Mouse (Mus musculus) heart, embryonic 14.5 days (tissue): ENCODE results near the gene Flt3. TPM values are rescaled to one million over a fixed set of nuclear protein-coding genes. Genes with fewer than 3 reads are reported as not detected.

Experiments used
- ATAC-seq: fragments of 200-750 bp; cut with Nextera tagmentation; 2 replicates; pipeline ENCODE4 v1.8.0; 2017; ENCODE audit warnings: low read depth, moderate TSS enrichment; ENCODE audit not compliant: insufficient number of reproducible peaks, insufficient read depth, low FRiP score
- H3K27ac ChIP-seq, 2 experiments: fragments of 200-500 bp in 1 of 2; fragments of 300-500 bp in 1 of 2; sonication (generic) in 1 of 2; replicated peaks in 1 of 2; 2 replicates each; pipeline ENCODE4 v1.5.1; 2012 to 2014; ENCODE audit warnings: low read depth in 2 of 2, low read length in 2 of 2, control low read depth in 1 of 2, mild to moderate bottlenecking in 1 of 2, mixed read lengths in 1 of 2; ENCODE audit not compliant: control insufficient read depth in 1 of 2, insufficient read depth in 1 of 2
- H3K27me3 ChIP-seq: fragments of 300-500 bp; sonication (generic); 2 replicates; pipeline ENCODE4 v1.6.1; 2014; ENCODE audit warnings: mild to moderate bottlenecking, low read length, control low read depth; ENCODE audit not compliant: control insufficient read depth, insufficient read depth
- H3K36me3 ChIP-seq: fragments of 300-500 bp; sonication (generic); 2 replicates; pipeline ENCODE4 v1.6.1; 2014; ENCODE audit warnings: mild to moderate bottlenecking, control low read depth, low read length, mixed read lengths; ENCODE audit not compliant: control insufficient read depth, insufficient read depth
- H3K4me1 ChIP-seq, 2 experiments: fragments of 200-500 bp in 1 of 2; fragments of 300-500 bp in 1 of 2; sonication (generic) in 1 of 2; 2 replicates each; pipeline ENCODE4 v1.6.1; 2012 to 2014; ENCODE audit warnings: low read length in 2 of 2, control low read depth in 1 of 2, mixed read lengths in 1 of 2; ENCODE audit not compliant: control insufficient read depth in 2 of 2, insufficient read depth in 2 of 2
- H3K4me2 ChIP-seq: fragments of 300-500 bp; sonication (generic); 2 replicates; pipeline ENCODE4 v1.6.1; 2014; ENCODE audit warnings: mild to moderate bottlenecking, low read length
- H3K4me3 ChIP-seq, 2 experiments: fragments of 200-500 bp in 1 of 2; fragments of 300-500 bp in 1 of 2; sonication (generic) in 1 of 2; 2 replicates each; pipeline ENCODE4 v1.5.1; 2012 to 2014; ENCODE audit warnings: low read length in 2 of 2, mild to moderate bottlenecking in 2 of 2, control low read depth in 1 of 2, low read depth in 1 of 2, moderate library complexity in 1 of 2; ENCODE audit not compliant: control insufficient read depth in 1 of 2, insufficient read depth in 1 of 2
- H3K9ac ChIP-seq: fragments of 300-500 bp; sonication (generic); 2 replicates; pipeline ENCODE4 v1.6.1; 2014; ENCODE audit warnings: mild to moderate bottlenecking, low read length
- H3K9me3 ChIP-seq: fragments of 300-500 bp; sonication (generic); 2 replicates; pipeline ENCODE4 v1.6.1; 2016; ENCODE audit warnings: low read length, control low read depth; ENCODE audit not compliant: control insufficient read depth
- WGBS: fragments of 180-500 bp; shearing (Covaris S2); extraction: QIAGEN DNeasy Blood & Tissue Kit; methylation state at CpG from one replicate; pipeline ENCODE4 v1.1.7; 2014; 5-methylcytosine and 5-hydroxymethylcytosine counted together
- polyA plus RNA-seq: library from polyadenylated mRNA; unstranded; fragments of >200 nt; fragmentation: Nextera tagmentation; extraction: Ambion mirVana; gene quantifications from 2 replicates; pipeline ENCODE4 v1.2.1, GENCODE M21; 2014

The Flt3 gene
- polyA plus RNA-seq, 1 experiment from 2014 or later, result not detected

DNA sequence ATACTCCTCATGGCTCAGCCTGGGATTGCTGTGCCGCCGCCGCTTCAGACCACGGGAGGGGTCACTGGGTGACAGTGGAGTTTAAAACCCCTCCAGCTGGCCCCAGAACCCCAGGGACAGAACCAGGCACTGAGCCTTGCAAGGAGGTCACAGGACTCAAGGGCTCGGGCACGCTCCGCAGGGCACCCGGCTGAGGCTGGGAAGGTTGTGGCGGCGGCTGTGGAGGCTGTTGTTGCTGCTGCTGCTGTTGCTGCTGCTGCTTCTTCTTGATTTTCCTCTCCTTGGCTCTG lies 98.6 kb downstream of the Flt3 start:
- no peaks in the 10 kb centered on the region for H3K9me3 ChIP-seq
- H3K27ac ChIP-seq, result no peak overlapping the region
- 0% methylated on average over 10 of the region's 10 CpGs for WGBS
- no peak overlapping the region for H3K4me2 ChIP-seq
- H3K27me3 ChIP-seq, result peaks cover 100% of the 10 kb centered on the region
- ATAC-seq, result no peak
- H3K4me3 ChIP-seq, result no peak overlapping the region
- H3K36me3 ChIP-seq, result no peaks in the 10 kb centered on the region
- H3K9ac ChIP-seq, result no peak overlapping the region
- peaks cover 2 to 12% of the 10 kb centered on the region in 2 experiments; a peak in 3 of 4 replicates for H3K4me1 ChIP-seq

GRCm38 (mm10) chr5:147300917-147301780 lies 99.1 kb downstream of the Flt3 start:
- ATAC-seq, result no peak
- Histone ChIP-seq H3K9me3 (no peaks in the 10 kb centered on the region), H3K27me3 (peaks cover 98% of the 10 kb centered on the region), H3K4me3 (no peak overlapping the region), H3K4me1 (peaks cover 0 to 7% of the 10 kb centered on the region in 2 experiments; a peak in 3 of 4 replicates), H3K4me2 (no peak overlapping the region), H3K9ac (no peak overlapping the region), H3K27ac (no peak overlapping the region), H3K36me3 (no peaks in the 10 kb centered on the region)
- WGBS, result 1% methylated on average over 21 of the region's 21 CpGs

DNA sequence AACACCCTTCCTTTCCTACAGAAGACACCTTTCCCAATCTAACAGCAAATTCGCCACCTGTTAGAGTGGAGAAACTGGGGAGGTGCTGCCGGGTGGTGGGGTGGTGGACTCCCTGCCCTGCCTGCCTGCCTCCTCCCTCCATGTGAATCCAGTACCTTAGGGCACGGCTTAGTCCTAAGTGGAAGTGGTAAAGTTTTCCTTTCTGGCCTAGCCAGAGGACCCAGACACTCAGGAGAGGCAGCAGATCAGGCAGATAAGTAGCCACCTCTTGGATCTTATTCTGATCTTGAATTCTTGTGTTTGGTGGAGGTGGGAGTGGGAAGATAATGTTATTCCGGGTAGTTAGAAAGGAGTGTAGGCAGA lies 100.3 kb downstream of the Flt3 start:
- H3K27ac ChIP-seq, result no peak overlapping the region
- H3K36me3 ChIP-seq, result no peaks in the 10 kb centered on the region
- H3K27me3 ChIP-seq, result peaks cover 96% of the 10 kb centered on the region
- peaks cover 0 to 6% of the 10 kb centered on the region in 2 experiments; a peak in 2 of 4 replicates for H3K4me1 ChIP-seq
- 0% methylated on average over 4 of the region's 4 CpGs for WGBS
- ATAC-seq, result no peak; the same call in 1 of the 2 replicates
- H3K9ac ChIP-seq, result no peak overlapping the region
- no peaks in the 10 kb centered on the region for H3K9me3 ChIP-seq
- H3K4me2 ChIP-seq, result peak overlapping the region; percentile 58
- peak overlapping the region; percentile 4 to 27; a peak in 2 of 4 replicates for H3K4me3 ChIP-seq

DNA sequence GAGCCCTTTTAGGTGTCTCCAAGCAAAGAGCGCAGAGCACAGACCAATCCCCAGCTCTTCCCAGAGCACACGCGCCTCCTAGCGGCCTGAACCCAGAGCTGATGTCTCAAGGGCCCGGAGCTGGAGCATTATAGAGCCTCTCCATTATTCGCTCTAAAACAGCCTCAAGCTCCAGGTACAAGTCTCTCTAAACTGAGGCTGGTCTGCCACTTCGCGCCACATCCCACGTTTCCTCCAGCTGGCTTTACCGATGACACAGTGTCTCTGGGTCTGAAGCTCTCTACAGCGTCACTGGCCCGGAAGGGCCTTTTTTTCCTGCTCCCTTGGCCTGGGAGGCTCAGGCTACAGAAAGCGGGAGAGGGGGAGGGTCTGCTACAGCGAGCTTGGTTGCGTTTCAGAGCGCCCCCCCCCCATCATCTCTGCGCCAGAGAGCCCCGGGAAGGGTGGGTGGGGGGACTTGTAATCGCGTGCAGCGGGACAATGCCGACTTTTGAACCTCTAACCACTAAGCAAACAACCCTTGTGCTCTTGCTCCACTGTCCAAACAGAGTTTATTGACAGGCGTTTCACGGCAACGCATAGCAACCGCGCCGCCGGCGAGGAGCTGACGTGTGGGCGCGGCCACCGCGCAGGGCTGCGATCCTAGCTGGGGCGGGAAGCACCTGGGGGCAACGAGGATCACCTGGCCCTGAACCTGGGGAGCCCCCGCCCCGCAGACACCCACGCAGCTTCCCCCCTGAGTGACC lies 100.9 kb downstream of the Flt3 start:
- Histone ChIP-seq H3K27me3 (peaks cover 96% of the 10 kb centered on the region), H3K9me3 (no peaks in the 10 kb centered on the region), H3K4me2 (peak overlapping the region; percentile 58), H3K9ac (no peak overlapping the region), H3K36me3 (no peaks in the 10 kb centered on the region), H3K27ac (no peak overlapping the region), H3K4me1 (peaks cover 0 to 6% of the 10 kb centered on the region in 2 experiments; a peak in 2 of 4 replicates), H3K4me3 (peak overlapping the region; percentile 17 to 27; a peak in 3 of 4 replicates)
- WGBS, result under 1% methylated on average over 41 of the region's 41 CpGs
- ATAC-seq, result peak; percentile 54; the same call in 1 of the 2 replicates

- peaks cover 94% of the 10 kb centered on the region for H3K27me3 ChIP-seq
- H3K9ac ChIP-seq, result no peak overlapping the region
- H3K36me3 ChIP-seq, result no peaks in the 10 kb centered on the region
- H3K4me3 ChIP-seq, result no peak overlapping the region
- H3K27ac ChIP-seq, result no peak overlapping the region
- 46% methylated on average over 5 of the region's 5 CpGs for WGBS
- H3K9me3 ChIP-seq, result no peaks in the 10 kb centered on the region
- no peak for ATAC-seq
- no peak overlapping the region for H3K4me2 ChIP-seq
- peaks cover 2 to 6% of the 10 kb centered on the region in 2 experiments; a peak in 2 of 4 replicates for H3K4me1 ChIP-seq
Observed at GRCm38 (mm10) chr5:147297249-147297648, 103.0 kb downstream of the Flt3 start.

- no peaks in the 10 kb centered on the region for H3K9me3 ChIP-seq
- no peak for ATAC-seq
- no peak overlapping the region for H3K9ac ChIP-seq
- H3K36me3 ChIP-seq, result no peaks in the 10 kb centered on the region
- peaks cover 63% of the 10 kb centered on the region for H3K27me3 ChIP-seq
- no peak overlapping the region for H3K4me3 ChIP-seq
- peaks cover 0 to 6% of the 10 kb centered on the region in 2 experiments; a peak in 1 of 4 replicates for H3K4me1 ChIP-seq
- H3K27ac ChIP-seq, result no peak overlapping the region
- 11% methylated on average over 20 of the region's 20 CpGs for WGBS
- H3K4me2 ChIP-seq, result no peak overlapping the region
Observed at GRCm38 (mm10) chr5:147294121-147294520, 106.2 kb downstream of the Flt3 start.

- peaks cover 55% of the 10 kb centered on the region for H3K27me3 ChIP-seq
- ATAC-seq, result no peak
- 15% methylated on average over 18 of the region's 18 CpGs for WGBS
Observed at GRCm38 (mm10) chr5:147293127-147293910, 107.0 kb downstream of the Flt3 start.

More at GRCm38 (mm10) chr5:147293127-147293910, 107.0 kb downstream of the Flt3 start:
- H3K27ac ChIP-seq, result no peak overlapping the region
- H3K9ac ChIP-seq, result no peak overlapping the region
- no peak overlapping the region for H3K4me3 ChIP-seq
- no peaks in the 10 kb centered on the region for H3K9me3 ChIP-seq
- H3K4me1 ChIP-seq, result peaks cover 0 to 6% of the 10 kb centered on the region in 2 experiments; a peak in 1 of 4 replicates
- peak overlapping the region; percentile 7; the same call in 1 of the 2 replicates for H3K4me2 ChIP-seq
- no peaks in the 10 kb centered on the region for H3K36me3 ChIP-seq
